Mouse (Mus musculus): Measurements from ENCODE around the gene Serpina3i. TPM values are rescaled to one million over a fixed set of nuclear protein-coding genes. Genes with fewer than 3 reads are reported as not detected.
"Not testable (repeated sequence)": the region's sequence is repeated elsewhere in the genome, so short reads cannot be mapped to it uniquely, and the experiment has no call there.

Serpina3i gene
- polyA plus RNA-seq (2016; fragmentation: Nextera tagmentation; extraction: Ambion mirVana): 0.06 TPM in 1 of 2 replicates, not detected in the other

- Histone ChIP-seq H3K27ac (no peak within 1 kb of the TSS), H3K4me3 (no peak within 1 kb of the TSS), H3K4me1 (peaks cover 10% of the 10 kb centered on the region), H3K27me3 (ENCODE audit: insufficient read depth, poor library complexity, severe bottlenecking) (no peaks in the 10 kb centered on the region), H3K36me3 (no peaks in the 10 kb centered on the region), H3K9me3 (no peaks in the 10 kb centered on the region)
- peak; percentile 64 for DNase-seq (ENCODE audit: low spot score)
Observed at GRCm38 (mm10) chr12:104262863-104263262, at the start of gene Serpina3i. TSS of gene Serpina3i (plus strand) at chr12:104263122.

GRCm38 (mm10) chr12:104213689-104214444 lies 49.1 kb upstream of the Serpina3i start:
- Histone ChIP-seq H3K4me3 (no peak overlapping the region), H3K27ac (no peak overlapping the region), H3K27me3 (ENCODE audit: insufficient read depth, poor library complexity, severe bottlenecking) (no peaks in the 10 kb centered on the region), H3K36me3 (no peaks in the 10 kb centered on the region), H3K4me1 (no peaks in the 10 kb centered on the region), H3K9me3 (no peaks in the 10 kb centered on the region)
- DNase-seq (ENCODE audit: low spot score): no peak
- 73% methylated on average over 2 of the region's 2 CpGs for WGBS

GRCm38 (mm10) chr12:104214445-104214753 lies 48.5 kb upstream of the Serpina3i start, which contains the start of gene Serpina3f:
TSS of gene Serpina3f (plus strand) at chr12:104214544.
- 59% methylated on average over 1 of the region's 1 CpGs for WGBS
- Histone ChIP-seq H3K4me3 (no peak within 1 kb of the TSS), H3K9me3 (no peaks in the 10 kb centered on the region), H3K4me1 (no peaks in the 10 kb centered on the region), H3K27ac (no peak within 1 kb of the TSS), H3K27me3 (ENCODE audit: insufficient read depth, poor library complexity, severe bottlenecking) (no peaks in the 10 kb centered on the region), H3K36me3 (no peaks in the 10 kb centered on the region)
- DNase-seq (ENCODE audit: low spot score): no peak

GRCm38 (mm10) chr12:104215249-104215648 lies 47.7 kb upstream of the Serpina3i start:
- no peaks in the 10 kb centered on the region for H3K27me3 ChIP-seq (ENCODE audit: insufficient read depth, poor library complexity, severe bottlenecking)
- H3K4me3 ChIP-seq: no peak overlapping the region
- H3K27ac ChIP-seq: no peak overlapping the region
- no peaks in the 10 kb centered on the region for H3K9me3 ChIP-seq
- H3K36me3 ChIP-seq: no peaks in the 10 kb centered on the region
- 75% methylated on average over 1 of the region's 1 CpGs for WGBS
- no peak for DNase-seq (ENCODE audit: low spot score)
- no peaks in the 10 kb centered on the region for H3K4me1 ChIP-seq

GRCm38 (mm10) chr12:104221616-104222015 lies 41.3 kb upstream of the Serpina3i start:
- no peak for DNase-seq (ENCODE audit: low spot score)
- Histone ChIP-seq H3K9me3 (no peaks in the 10 kb centered on the region), H3K4me1 (no peaks in the 10 kb centered on the region), H3K27me3 (ENCODE audit: insufficient read depth, poor library complexity, severe bottlenecking) (no peaks in the 10 kb centered on the region), H3K36me3 (no peaks in the 10 kb centered on the region), H3K27ac (no peak overlapping the region), H3K4me3 (no peak overlapping the region)
- 90% methylated on average over 1 of the region's 1 CpGs for WGBS

- no peak for DNase-seq (ENCODE audit: low spot score)
- Histone ChIP-seq H3K36me3 (no peaks in the 10 kb centered on the region), H3K4me3 (no peak overlapping the region), H3K27me3 (ENCODE audit: insufficient read depth, poor library complexity, severe bottlenecking) (no peaks in the 10 kb centered on the region), H3K4me1 (no peaks in the 10 kb centered on the region), H3K9me3 (no peaks in the 10 kb centered on the region), H3K27ac (no peak overlapping the region)
- 66% methylated on average over 1 of the region's 1 CpGs for WGBS
Observed at GRCm38 (mm10) chr12:104223690-104224089, 39.2 kb upstream of the Serpina3i start.

GRCm38 (mm10) chr12:104224598-104225300 lies 38.2 kb upstream of the Serpina3i start:
- no peaks in the 10 kb centered on the region for H3K9me3 ChIP-seq
- no peaks in the 10 kb centered on the region for H3K36me3 ChIP-seq
- H3K27me3 ChIP-seq (ENCODE audit: insufficient read depth, poor library complexity, severe bottlenecking): no peaks in the 10 kb centered on the region
- no peak overlapping the region for H3K4me3 ChIP-seq
- H3K4me1 ChIP-seq: no peaks in the 10 kb centered on the region
- WGBS: 68% methylated on average over 7 of the region's 7 CpGs
- no peak for DNase-seq (ENCODE audit: low spot score)
- H3K27ac ChIP-seq: no peak overlapping the region

- Histone ChIP-seq H3K27ac (no peak overlapping the region), H3K27me3 (ENCODE audit: insufficient read depth, poor library complexity, severe bottlenecking) (no peaks in the 10 kb centered on the region), H3K36me3 (no peaks in the 10 kb centered on the region), H3K9me3 (no peaks in the 10 kb centered on the region), H3K4me3 (no peak overlapping the region), H3K4me1 (no peaks in the 10 kb centered on the region)
- no peak for DNase-seq (ENCODE audit: low spot score)
- 73% methylated on average over 2 of the region's 2 CpGs for WGBS
Observed at GRCm38 (mm10) chr12:104230762-104231161, 32.2 kb upstream of the Serpina3i start.

GRCm38 (mm10) chr12:104235915-104236314 lies 27.0 kb upstream of the Serpina3i start, which contains the start of gene Serpina3g:
TSS of gene Serpina3g (plus strand) at chr12:104236245.
- Histone ChIP-seq H3K9me3 (no peaks in the 10 kb centered on the region), H3K27me3 (ENCODE audit: insufficient read depth, poor library complexity, severe bottlenecking) (no peaks in the 10 kb centered on the region), H3K27ac (no peak within 1 kb of the TSS), H3K36me3 (no peaks in the 10 kb centered on the region), H3K4me1 (no peaks in the 10 kb centered on the region), H3K4me3 (no peak within 1 kb of the TSS)
- DNase-seq (ENCODE audit: low spot score): no peak
- WGBS: 63% methylated on average over 5 of the region's 5 CpGs

- not testable (repeated sequence) for H3K4me1 ChIP-seq; H3K36me3 ChIP-seq; H3K27me3 ChIP-seq (ENCODE audit: insufficient read depth, poor library complexity, severe bottlenecking); H3K4me3 ChIP-seq; DNase-seq (ENCODE audit: low spot score); H3K27ac ChIP-seq; H3K9me3 ChIP-seq
- 82% methylated on average over 1 of the region's 1 CpGs for WGBS
Observed at GRCm38 (mm10) chr12:104238048-104238447, 24.9 kb upstream of the Serpina3i start.

GRCm38 (mm10) chr12:104243307-104243706 lies 19.6 kb upstream of the Serpina3i start:
- no peak for DNase-seq (ENCODE audit: low spot score)

GRCm38 (mm10) chr12:104245092-104245491 lies 17.8 kb upstream of the Serpina3i start:
- no peak for DNase-seq (ENCODE audit: low spot score)
- H3K4me1 ChIP-seq: no peaks in the 10 kb centered on the region
- 78% methylated on average over 1 of the region's 1 CpGs for WGBS
- H3K9me3 ChIP-seq: no peaks in the 10 kb centered on the region
- no peaks in the 10 kb centered on the region for H3K36me3 ChIP-seq
- no peaks in the 10 kb centered on the region for H3K27me3 ChIP-seq (ENCODE audit: insufficient read depth, poor library complexity, severe bottlenecking)
- H3K4me3 ChIP-seq: no peak overlapping the region
- no peak overlapping the region for H3K27ac ChIP-seq

More at GRCm38 (mm10) chr12:104243307-104243706, 19.6 kb upstream of the Serpina3i start:
- Histone ChIP-seq H3K4me3 (no peak overlapping the region), H3K27me3 (ENCODE audit: insufficient read depth, poor library complexity, severe bottlenecking) (no peaks in the 10 kb centered on the region), H3K36me3 (no peaks in the 10 kb centered on the region), H3K4me1 (no peaks in the 10 kb centered on the region), H3K9me3 (no peaks in the 10 kb centered on the region), H3K27ac (no peak overlapping the region)

- no peaks in the 10 kb centered on the region for H3K4me1 ChIP-seq
- WGBS: 78% methylated on average over 3 of the region's 3 CpGs
- H3K27me3 ChIP-seq (ENCODE audit: insufficient read depth, poor library complexity, severe bottlenecking): no peaks in the 10 kb centered on the region
- H3K36me3 ChIP-seq: no peaks in the 10 kb centered on the region
- no peaks in the 10 kb centered on the region for H3K9me3 ChIP-seq
- H3K4me3 ChIP-seq: no peak overlapping the region
- no peak overlapping the region for H3K27ac ChIP-seq
- DNase-seq (ENCODE audit: low spot score): no peak
Observed at GRCm38 (mm10) chr12:104245595-104245994, 17.3 kb upstream of the Serpina3i start.
